Mouse (Mus musculus): Measurements from ENCODE around the gene Fstl3. TPM values are rescaled to one million over a fixed set of nuclear protein-coding genes. Genes with fewer than 3 reads are reported as not detected.

Gene Fstl3
- polyA plus RNA-seq, 1 experiment, result 12.1 TPM

- Histone ChIP-seq H3K79me2 (ENCODE audit: control insufficient read depth, insufficient read depth) (no peaks in the 10 kb centered on the region), H3K36me3 (ENCODE audit: control insufficient read depth, insufficient read depth) (no peaks in the 10 kb centered on the region), H3K27me3 (ENCODE audit: control insufficient read depth, insufficient read depth, insufficient read length) (no peaks in the 10 kb centered on the region), H3K4me3 (ENCODE audit: insufficient read depth, poor library complexity, severe bottlenecking) (no peak overlapping the region), H3K79me3 (ENCODE audit: low read depth) (peaks cover 2% of the 10 kb centered on the region), H3ac (ENCODE audit: control insufficient read depth, insufficient read length, low read depth) (no peak overlapping the region)
- TF ChIP-seq MYOD1 (IDR thresholded peaks at IDR 0.05; ENCODE audit: control insufficient read depth, insufficient read length, low read depth) (no peak), MAX (IDR thresholded peaks at IDR 0.05) (no peak), CTCF (IDR thresholded peaks at IDR 0.05; ENCODE audit: control insufficient read depth, insufficient read depth, insufficient read length) (no peak), MYOG (IDR thresholded peaks at IDR 0.05; ENCODE audit: control insufficient read depth, extremely low read depth, insufficient read length) (no peak), FOSL1 (IDR thresholded peaks at IDR 0.05; ENCODE audit: insufficient read depth, low read length, poor library complexity, severe bottlenecking) (no peak), USF1 (IDR thresholded peaks at IDR 0.05; ENCODE audit: low read depth) (no peak)
Measured at GRCm38 (mm10) chr10:79805636-79806035, 28.6 kb downstream of the Fstl3 start.

- no peak overlapping the region for H3ac ChIP-seq (ENCODE audit: control insufficient read depth, insufficient read length, low read depth)
- no peaks in the 10 kb centered on the region for H3K36me3 ChIP-seq (ENCODE audit: control insufficient read depth, insufficient read depth)
- peaks cover 2% of the 10 kb centered on the region for H3K79me3 ChIP-seq (ENCODE audit: low read depth)
- no peak overlapping the region for H3K4me3 ChIP-seq (ENCODE audit: insufficient read depth, poor library complexity, severe bottlenecking)
- no peaks in the 10 kb centered on the region for H3K27me3 ChIP-seq (ENCODE audit: control insufficient read depth, insufficient read depth, insufficient read length)
- TF ChIP-seq FOSL1 (IDR thresholded peaks at IDR 0.05; ENCODE audit: insufficient read depth, low read length, poor library complexity, severe bottlenecking), result no peak
- TF ChIP-seq MYOG (IDR thresholded peaks at IDR 0.05; ENCODE audit: control insufficient read depth, extremely low read depth, insufficient read length), result no peak
- no peaks in the 10 kb centered on the region for H3K79me2 ChIP-seq (ENCODE audit: control insufficient read depth, insufficient read depth)
Measured at GRCm38 (mm10) chr10:79806331-79806730, 29.3 kb downstream of the Fstl3 start.

GRCm38 (mm10) chr10:79806972-79807371, 29.9 kb downstream of the Fstl3 start:
- no peak overlapping the region for H3K4me3 ChIP-seq (ENCODE audit: insufficient read depth, poor library complexity, severe bottlenecking)
- no peak overlapping the region for H3ac ChIP-seq (ENCODE audit: control insufficient read depth, insufficient read length, low read depth)
- TF ChIP-seq FOSL1 (IDR thresholded peaks at IDR 0.05; ENCODE audit: insufficient read depth, low read length, poor library complexity, severe bottlenecking), result no peak
- TF ChIP-seq MYOD1 (IDR thresholded peaks at IDR 0.05; ENCODE audit: control insufficient read depth, insufficient read length, low read depth), result no peak
- TF ChIP-seq MYOG (IDR thresholded peaks at IDR 0.05; ENCODE audit: control insufficient read depth, extremely low read depth, insufficient read length), result no peak
- no peak for TF ChIP-seq CEBPB (IDR thresholded peaks at IDR 0.05; ENCODE audit: low read depth)
- no peak for TF ChIP-seq CTCF (IDR thresholded peaks at IDR 0.05; ENCODE audit: control insufficient read depth, insufficient read depth, insufficient read length)
- TF ChIP-seq USF1 (IDR thresholded peaks at IDR 0.05; ENCODE audit: low read depth), result no peak
- TF ChIP-seq MAX (IDR thresholded peaks at IDR 0.05), result no peak
- H3K79me2 ChIP-seq (ENCODE audit: control insufficient read depth, insufficient read depth), result no peaks in the 10 kb centered on the region
- H3K27me3 ChIP-seq (ENCODE audit: control insufficient read depth, insufficient read depth, insufficient read length), result no peaks in the 10 kb centered on the region
- H3K36me3 ChIP-seq (ENCODE audit: control insufficient read depth, insufficient read depth), result no peaks in the 10 kb centered on the region
- no peaks in the 10 kb centered on the region for H3K79me3 ChIP-seq (ENCODE audit: low read depth)

GRCm38 (mm10) chr10:79807826-79808225, 30.8 kb downstream of the Fstl3 start:
- no peaks in the 10 kb centered on the region for H3K79me3 ChIP-seq (ENCODE audit: low read depth)
- no peaks in the 10 kb centered on the region for H3K36me3 ChIP-seq (ENCODE audit: control insufficient read depth, insufficient read depth)
- no peak overlapping the region for H3ac ChIP-seq (ENCODE audit: control insufficient read depth, insufficient read length, low read depth)
- H3K27me3 ChIP-seq (ENCODE audit: control insufficient read depth, insufficient read depth, insufficient read length), result no peaks in the 10 kb centered on the region
- no peaks in the 10 kb centered on the region for H3K79me2 ChIP-seq (ENCODE audit: control insufficient read depth, insufficient read depth)
- H3K4me3 ChIP-seq (ENCODE audit: insufficient read depth, poor library complexity, severe bottlenecking), result no peak overlapping the region
- TF ChIP-seq CTCF (IDR thresholded peaks at IDR 0.05; ENCODE audit: control insufficient read depth, insufficient read depth, insufficient read length) (no peak), USF1 (IDR thresholded peaks at IDR 0.05; ENCODE audit: low read depth) (no peak), MYOD1 (IDR thresholded peaks at IDR 0.05; ENCODE audit: control insufficient read depth, insufficient read length, low read depth) (no peak), CEBPB (IDR thresholded peaks at IDR 0.05; ENCODE audit: low read depth) (no peak), FOSL1 (IDR thresholded peaks at IDR 0.05; ENCODE audit: insufficient read depth, low read length, poor library complexity, severe bottlenecking) (no peak), MYOG (IDR thresholded peaks at IDR 0.05; ENCODE audit: control insufficient read depth, extremely low read depth, insufficient read length) (no peak), MAX (IDR thresholded peaks at IDR 0.05) (no peak)

GRCm38 (mm10) chr10:79808728-79809127, 31.7 kb downstream of the Fstl3 start:
- TF ChIP-seq MYOD1 (IDR thresholded peaks at IDR 0.05; ENCODE audit: control insufficient read depth, insufficient read length, low read depth) (no peak), CEBPB (IDR thresholded peaks at IDR 0.05; ENCODE audit: low read depth) (no peak), USF1 (IDR thresholded peaks at IDR 0.05; ENCODE audit: low read depth) (no peak), MYOG (IDR thresholded peaks at IDR 0.05; ENCODE audit: control insufficient read depth, extremely low read depth, insufficient read length) (no peak), FOSL1 (IDR thresholded peaks at IDR 0.05; ENCODE audit: insufficient read depth, low read length, poor library complexity, severe bottlenecking) (no peak), CTCF (IDR thresholded peaks at IDR 0.05; ENCODE audit: control insufficient read depth, insufficient read depth, insufficient read length) (no peak), MAX (IDR thresholded peaks at IDR 0.05) (no peak)
- Histone ChIP-seq H3K36me3 (ENCODE audit: control insufficient read depth, insufficient read depth) (no peaks in the 10 kb centered on the region), H3K79me2 (ENCODE audit: control insufficient read depth, insufficient read depth) (no peaks in the 10 kb centered on the region), H3K79me3 (ENCODE audit: low read depth) (no peaks in the 10 kb centered on the region), H3K4me3 (ENCODE audit: insufficient read depth, poor library complexity, severe bottlenecking) (no peak overlapping the region), H3ac (ENCODE audit: control insufficient read depth, insufficient read length, low read depth) (no peak overlapping the region), H3K27me3 (ENCODE audit: control insufficient read depth, insufficient read depth, insufficient read length) (no peaks in the 10 kb centered on the region)

Measured in C2C12 (cell line).